Mouse (Mus musculus) cerebellum, adult 2 months (tissue): Measurements from ENCODE around the gene Aim2. TPM values are rescaled to one million over a fixed set of nuclear protein-coding genes. Genes with fewer than 3 reads are reported as not detected.
A peak's percentile ranks its signal among the peaks of the same experiment; 100 is the strongest.

ENCODE experiments used
- DNase-seq, 2 experiments: peaks; one replicate each; pipeline ENCODE4 v3.0.0; 2021
- H3K27ac ChIP-seq: fragments of 200-500 bp; 2 replicates; pipeline ENCODE4 v1.5.1; 2012; ENCODE audit warnings: low read length, control low read depth, inconsistent platforms; ENCODE audit not compliant: insufficient read depth
- H3K27me3 ChIP-seq: fragments of 200-500 bp; 2 replicates; pipeline ENCODE4 v1.6.1; 2012; ENCODE audit warnings: inconsistent platforms, mild to moderate bottlenecking, low read length, moderate library complexity; ENCODE audit not compliant: control insufficient read depth, insufficient read depth
- H3K4me1 ChIP-seq: fragments of 200-500 bp; 2 replicates; pipeline ENCODE4 v1.6.1; 2011; ENCODE audit warnings: low read length; ENCODE audit not compliant: control insufficient read depth, insufficient read depth
- H3K4me3 ChIP-seq: fragments of 200-500 bp; replicated peaks from 2 replicates; pipeline ENCODE3; 2011; ENCODE audit warnings: mild to moderate bottlenecking, low read depth, low read length, control low read depth; ENCODE audit not compliant: insufficient read depth
- CTCF ChIP-seq: fragments of 200-500 bp; IDR thresholded peaks from 2 replicates; pipeline ENCODE4 v1.5.1; 2011; ENCODE audit warnings: low read depth, mild to moderate bottlenecking, control low read depth, low read length, moderate library complexity, borderline replicate concordance; ENCODE audit not compliant: insufficient read depth
- POLR2A ChIP-seq: fragments of 200-500 bp; IDR thresholded peaks from 2 replicates; pipeline ENCODE4 v1.6.1; 2011; ENCODE audit warnings: low read length, control low read depth, borderline replicate concordance; ENCODE audit not compliant: insufficient read depth
- WGBS: fragments of 180-500 bp; shearing (Covaris S2); methylation state at CpG from one replicate; pipeline ENCODE4 v1.1.7; 2018; 5-methylcytosine and 5-hydroxymethylcytosine counted together
- polyA plus RNA-seq: library from polyadenylated mRNA; depleted of rRNA; stranded (reverse); fragments of >200 nt; gene quantifications from 2 replicates; pipeline ENCODE4 v1.2.3, GENCODE M21; 2012

The Aim2 gene
- polyA plus RNA-seq, 1 experiment, result 2.0 TPM

DNA sequence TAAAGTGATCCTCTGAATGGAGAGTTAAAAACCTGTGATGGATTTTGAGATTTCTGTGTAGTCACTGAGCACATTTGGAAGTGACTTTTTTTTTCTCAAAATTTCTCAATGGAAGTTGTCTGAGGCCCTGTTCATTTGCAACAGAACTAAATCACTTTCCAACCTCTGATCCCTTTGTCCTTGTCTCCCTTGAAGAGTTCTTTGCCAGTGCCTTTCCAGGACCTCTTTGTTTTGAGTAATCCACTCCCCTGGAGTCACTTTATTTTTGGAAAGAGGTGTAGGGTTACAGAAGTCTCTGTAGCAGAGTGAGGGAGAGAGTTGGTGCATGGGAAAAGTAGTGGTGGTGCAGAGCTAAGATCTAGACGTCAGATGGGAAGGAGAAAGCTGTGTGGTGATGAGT, 2.2 kb upstream of the Aim2 start:
- H3K4me3 ChIP-seq, result no peak overlapping the region
- H3K27me3 ChIP-seq, result no peaks in the 10 kb centered on the region
- WGBS, result 16% methylated on average over 1 of the region's 1 CpGs
- TF ChIP-seq POLR2A (no peak), CTCF (no peak)
- H3K27ac ChIP-seq, result peak overlapping the region; percentile 61
- H3K4me1 ChIP-seq, result peaks cover 38% of the 10 kb centered on the region
- no peak for DNase-seq

DNA sequence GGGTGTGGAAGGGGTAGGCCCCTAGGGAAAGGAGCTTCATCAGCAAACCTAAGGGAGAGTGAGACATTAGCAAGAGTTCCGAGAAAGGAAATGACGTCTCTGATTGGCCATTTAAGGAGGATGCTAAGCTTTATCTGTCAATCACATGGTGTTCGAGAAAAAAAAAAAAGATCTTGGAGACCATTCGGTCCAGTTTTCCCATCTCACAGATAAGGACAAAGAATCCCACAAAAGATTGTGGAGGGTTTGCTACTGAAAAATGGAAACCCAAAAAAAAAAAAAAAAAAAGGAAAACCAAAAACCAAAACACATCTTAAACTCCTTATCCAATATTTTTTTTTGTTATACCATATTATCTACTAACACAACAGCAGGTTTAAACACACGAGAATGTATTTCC, 1.5 kb upstream of the Aim2 start:
- 35% methylated on average over 5 of the region's 5 CpGs for WGBS
- H3K27ac ChIP-seq, result peak overlapping the region; percentile 61
- H3K4me1 ChIP-seq, result peaks cover 36% of the 10 kb centered on the region
- TF ChIP-seq CTCF (no peak), POLR2A (no peak)
- H3K4me3 ChIP-seq, result no peak overlapping the region
- H3K27me3 ChIP-seq, result no peaks in the 10 kb centered on the region
- DNase-seq, result no peak

DNA sequence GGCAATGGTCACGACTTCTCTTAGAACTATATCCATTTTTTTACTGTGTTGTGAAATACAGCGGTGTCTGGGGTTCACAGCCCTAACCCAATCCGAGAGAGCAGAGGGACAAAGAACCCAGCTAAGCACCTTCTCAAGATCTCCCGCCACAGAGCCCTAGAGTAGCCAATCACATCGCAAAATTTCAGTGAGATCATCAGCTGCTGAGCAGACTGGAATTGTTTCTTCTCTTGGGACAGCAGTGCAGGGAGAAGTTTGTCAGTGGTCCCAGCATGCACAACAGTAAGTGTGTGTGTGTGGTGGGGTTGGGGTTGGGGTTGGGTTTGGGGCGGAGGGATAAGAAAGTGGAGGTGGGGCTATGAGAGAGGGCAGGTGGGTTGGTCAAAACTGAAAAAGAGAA, 733 bp upstream of the Aim2 start:
- no peaks in the 10 kb centered on the region for H3K27me3 ChIP-seq
- TF ChIP-seq POLR2A, result no peak
- no peak for TF ChIP-seq CTCF
- DNase-seq, result no peak
- 6% methylated on average over 6 of the region's 6 CpGs for WGBS
- peaks cover 36% of the 10 kb centered on the region for H3K4me1 ChIP-seq
- no peak overlapping the region for H3K27ac ChIP-seq
- no peak overlapping the region for H3K4me3 ChIP-seq

DNA sequence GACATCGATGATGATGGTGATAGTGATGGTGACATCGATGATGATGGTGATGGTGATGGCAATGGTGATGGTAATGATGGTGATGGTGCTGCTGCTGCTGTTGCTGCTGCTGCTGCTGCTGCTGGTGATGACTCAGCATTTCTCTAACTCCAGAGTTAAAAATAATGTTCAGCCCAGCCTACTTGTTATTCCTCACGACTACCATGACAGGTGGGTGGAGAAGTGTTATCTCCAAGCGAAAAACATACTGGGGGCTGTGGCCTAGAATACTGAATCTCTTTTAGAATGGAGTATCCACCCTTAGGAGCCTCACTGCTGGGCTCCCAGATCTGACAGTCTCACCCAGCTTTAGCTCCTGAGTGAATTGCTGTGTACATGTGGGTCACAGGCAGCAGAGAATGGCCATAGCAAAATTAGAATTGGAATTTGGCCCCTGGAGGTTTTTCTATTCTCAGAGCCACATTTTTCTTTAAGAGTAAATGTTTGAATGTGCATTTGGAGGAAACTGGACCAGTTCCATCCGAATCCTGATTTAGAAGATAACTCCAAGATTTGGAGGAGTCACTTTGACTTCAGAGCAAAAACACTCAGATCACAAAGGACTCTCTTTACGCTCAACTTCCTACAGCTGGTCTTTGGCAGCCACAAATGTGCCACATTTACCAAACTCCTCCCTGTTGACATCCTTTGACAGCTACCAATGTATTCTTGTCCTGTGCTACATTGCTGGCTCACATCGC, 4.6 kb downstream of the Aim2 start:
- DNase-seq, result peak in 1 of 2 experiments; percentile 15
- peaks cover 46% of the 10 kb centered on the region for H3K4me1 ChIP-seq
- no peak for TF ChIP-seq CTCF
- no peak for TF ChIP-seq POLR2A
- H3K4me3 ChIP-seq, result no peak overlapping the region
- H3K27me3 ChIP-seq, result no peaks in the 10 kb centered on the region
- peak overlapping the region; percentile 65; the same call in 1 of the 2 replicates for H3K27ac ChIP-seq
- 38% methylated on average over 7 of the region's 7 CpGs for WGBS

DNA sequence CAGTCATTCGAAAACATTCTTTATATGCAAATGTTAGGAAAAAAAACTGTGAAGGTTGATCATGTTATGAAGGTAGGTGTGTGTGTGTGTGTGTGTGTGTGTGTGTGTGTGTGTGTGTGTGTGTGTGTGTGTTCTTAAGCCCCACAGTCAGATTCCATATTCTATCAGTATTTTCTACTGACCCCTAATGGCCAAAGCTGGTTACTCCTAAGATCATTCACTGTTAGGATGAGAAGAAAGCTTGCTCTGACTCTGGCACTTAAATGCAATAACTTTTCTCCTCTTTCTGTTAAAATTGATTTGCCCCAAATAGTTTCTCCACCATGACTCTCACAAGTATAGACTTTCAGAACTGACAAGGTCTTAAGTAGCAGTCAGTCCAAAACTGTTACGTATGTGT, 6.0 kb downstream of the Aim2 start:
- H3K27ac ChIP-seq, result peak overlapping the region; percentile 80; the same call in 1 of the 2 replicates
- WGBS, result 54% methylated on average over 2 of the region's 2 CpGs
- H3K4me1 ChIP-seq, result peaks cover 42% of the 10 kb centered on the region
- no peak overlapping the region for H3K4me3 ChIP-seq
- H3K27me3 ChIP-seq, result no peaks in the 10 kb centered on the region
- TF ChIP-seq CTCF (peak; percentile 11; the same call in 1 of the 2 replicates), POLR2A (no peak)
- peak in 1 of 2 experiments; percentile 8 for DNase-seq

DNA sequence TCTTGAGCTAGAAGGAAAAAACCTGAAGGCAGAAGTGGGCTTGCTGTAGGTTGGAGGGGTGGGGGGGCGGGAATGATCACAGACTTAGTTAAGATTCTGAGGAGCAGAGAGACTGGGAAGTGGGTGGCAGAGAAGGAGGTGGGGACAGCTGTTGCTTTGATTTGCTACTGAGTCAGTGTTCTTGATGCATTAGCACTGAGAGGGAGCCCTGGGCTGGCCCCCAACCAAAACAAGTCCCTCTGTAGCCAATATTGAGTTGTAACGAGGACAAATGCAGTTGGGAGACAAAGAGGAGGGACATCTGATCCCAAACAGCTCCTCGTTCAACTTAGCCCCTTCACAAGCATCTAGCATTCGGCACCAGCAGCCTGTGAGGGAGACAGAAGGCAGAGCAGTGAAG, 7.1 kb downstream of the Aim2 start:
- DNase-seq, result peak in 1 of 2 experiments; percentile 45
- Histone ChIP-seq H3K27me3 (no peaks in the 10 kb centered on the region), H3K4me3 (peak overlapping the region; percentile 44), H3K27ac (peak overlapping the region; percentile 86), H3K4me1 (peaks cover 42% of the 10 kb centered on the region)
- 24% methylated on average over 4 of the region's 4 CpGs for WGBS
- no peak for TF ChIP-seq POLR2A

DNA sequence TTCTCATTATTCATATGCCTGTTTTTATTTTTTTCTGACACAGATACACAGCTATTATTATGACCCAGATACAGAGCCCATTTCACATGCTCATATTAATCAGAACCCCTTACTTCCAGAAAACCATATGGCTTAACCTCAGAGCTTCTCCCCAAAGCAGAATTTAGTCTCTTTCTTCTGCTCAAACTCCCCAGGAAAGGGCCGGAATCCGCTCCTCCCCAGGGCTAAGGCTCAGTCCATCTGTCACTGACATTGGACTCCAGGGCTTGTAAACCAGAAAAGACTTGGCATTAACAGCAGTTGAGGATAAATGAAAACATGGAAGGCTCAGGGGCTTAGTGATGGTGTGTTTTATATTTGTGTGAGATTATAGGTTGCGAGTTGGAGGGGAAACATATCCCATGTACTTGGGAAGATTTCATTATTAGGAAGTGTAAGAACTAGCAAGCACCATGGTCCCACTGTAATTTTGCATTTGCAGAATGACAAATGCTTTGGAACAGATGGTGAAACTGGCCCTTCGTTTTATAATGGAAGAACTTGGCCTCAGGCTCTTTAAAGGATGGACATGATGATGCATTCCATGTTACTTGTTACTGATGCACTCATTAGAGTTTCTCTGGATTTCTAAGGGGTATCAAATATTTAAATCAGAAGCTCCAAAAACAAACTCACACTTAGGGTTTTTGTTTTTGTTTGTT, 9.1 kb downstream of the Aim2 start:
- Histone ChIP-seq H3K4me3 (no peak overlapping the region), H3K27me3 (no peaks in the 10 kb centered on the region), H3K4me1 (peaks cover 44% of the 10 kb centered on the region), H3K27ac (peak overlapping the region; percentile 94; the same call in 1 of the 2 replicates)
- no peak for TF ChIP-seq CTCF
- TF ChIP-seq POLR2A, result no peak
- DNase-seq, result peak; percentile 83 to 96
- WGBS, result 5% methylated on average over 4 of the region's 4 CpGs

DNA sequence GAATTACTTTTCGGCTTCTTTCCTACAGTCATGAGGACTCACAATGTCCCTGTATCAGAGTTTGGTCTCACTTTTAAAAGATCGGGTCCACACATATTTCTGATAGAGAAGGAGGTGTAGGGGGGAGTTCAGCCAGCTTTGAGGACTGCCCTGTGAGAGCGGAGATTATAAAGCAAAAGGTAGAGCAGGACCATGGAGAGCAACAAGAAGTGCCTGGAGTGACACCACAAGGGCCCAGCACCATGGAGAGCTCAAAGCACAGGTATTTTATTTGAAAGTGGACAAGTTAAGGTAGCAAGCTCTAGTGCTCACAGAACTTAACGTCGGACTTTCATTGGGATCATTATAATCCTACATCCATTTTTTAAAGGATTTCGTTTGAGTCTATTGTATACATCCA, 11.0 kb downstream of the Aim2 start:
- TF ChIP-seq CTCF (no peak), POLR2A (no peak)
- Histone ChIP-seq H3K27me3 (no peaks in the 10 kb centered on the region), H3K4me1 (peaks cover 31% of the 10 kb centered on the region; the same call in 1 of the 2 replicates), H3K27ac (peak overlapping the region; percentile 57; the same call in 1 of the 2 replicates), H3K4me3 (peak overlapping the region; percentile 40)
- WGBS, result 19% methylated on average over 6 of the region's 6 CpGs
- DNase-seq, result no peak
